Mouse (Mus musculus): ENCODE results near the gene Gm4131. TPM values are rescaled to one million over a fixed set of nuclear protein-coding genes. Genes with fewer than 3 reads are reported as not detected.

Gm4131 gene
- total and polyA plus RNA-seq, 2 experiments from 2014 or later: not detected

DNA sequence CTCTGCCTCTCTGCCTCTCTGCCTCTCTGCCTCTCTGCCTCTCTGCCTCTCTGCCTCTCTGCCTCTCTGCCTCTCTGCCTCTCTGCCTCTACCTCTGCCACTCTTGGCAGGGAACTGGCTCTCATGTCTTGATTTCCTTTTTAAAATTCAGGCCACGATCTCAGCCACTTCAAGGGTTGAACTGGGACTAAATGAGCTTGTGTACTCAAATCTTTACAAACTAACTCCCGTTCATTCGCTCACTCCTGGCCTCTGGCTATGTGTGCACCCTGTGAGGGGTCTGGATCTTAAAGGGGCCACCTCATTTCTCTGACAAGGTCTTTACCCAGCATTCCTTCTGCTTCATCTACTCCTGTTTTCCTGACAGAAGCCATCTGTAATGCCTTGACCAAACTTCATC lies 18.6 kb upstream of the Gm4131 start:
- ATAC-seq (ENCODE audit: insufficient read depth, low read depth): no peak
- no peak overlapping the region for H3K4me2 ChIP-seq (ENCODE audit: low read depth, low read length)
- no peak for DNase-seq (ENCODE audit: low spot score)
- no peaks in the 10 kb centered on the region for H3K27me3 ChIP-seq (ENCODE audit: control insufficient read depth, insufficient read depth, low read length)
- WGBS: 54% methylated on average over 3 of the region's 3 CpGs
- no peaks in the 10 kb centered on the region for H3K9me3 ChIP-seq (replicated peaks; ENCODE audit: control insufficient read depth, low read length)
- no peak overlapping the region for H3K9ac ChIP-seq (replicated peaks; ENCODE audit: low read depth, low read length)
- H3K36me3 ChIP-seq (replicated peaks; ENCODE audit: control insufficient read depth, insufficient read depth, low read length): no peaks in the 10 kb centered on the region
- no peaks in the 10 kb centered on the region for H3K4me1 ChIP-seq (ENCODE audit: control insufficient read depth, insufficient read depth)
- no peak overlapping the region for H3K27ac ChIP-seq (ENCODE audit: low read depth)
- no peak overlapping the region for H3K4me3 ChIP-seq (ENCODE audit: low read depth, low read length)
- TF ChIP-seq CTCF (IDR thresholded peaks at IDR 0.05; ENCODE audit: low read depth) (no peak), EP300 (IDR thresholded peaks at IDR 0.05; ENCODE audit: low read depth) (no peak)

DNA sequence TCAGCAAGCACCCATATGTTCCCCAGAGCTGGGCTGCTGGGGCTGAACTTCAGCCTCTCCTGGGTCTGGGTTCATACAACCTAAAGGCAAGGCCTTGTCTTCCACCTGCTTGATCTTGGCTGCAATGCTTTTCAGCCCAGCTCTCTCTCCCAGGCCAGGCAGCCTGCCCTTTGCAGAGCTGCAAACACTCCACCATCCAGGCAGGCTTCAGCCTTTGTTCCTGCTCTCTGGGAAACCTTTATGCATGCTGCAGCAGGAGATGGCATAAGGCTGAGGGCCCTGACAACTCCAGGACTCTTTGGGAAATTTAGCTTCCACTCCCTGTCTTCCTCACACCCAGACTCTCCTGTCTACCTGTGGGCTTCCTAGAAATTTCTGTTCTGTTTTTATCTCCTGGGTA lies 17.9 kb upstream of the Gm4131 start:
- no peaks in the 10 kb centered on the region for H3K4me1 ChIP-seq (ENCODE audit: control insufficient read depth, insufficient read depth)
- ATAC-seq (ENCODE audit: insufficient read depth, low read depth): no peak

GRCm38 (mm10) chr14:62581768-62582167 lies 15.0 kb upstream of the Gm4131 start:
- 81% methylated on average over 9 of the region's 9 CpGs for WGBS
- no peak for ATAC-seq (ENCODE audit: insufficient read depth, low read depth)

More for the DNA sequence above, 17.9 kb upstream of the Gm4131 start:
- Histone ChIP-seq H3K9ac (replicated peaks; ENCODE audit: low read depth, low read length) (no peak overlapping the region), H3K36me3 (replicated peaks; ENCODE audit: control insufficient read depth, insufficient read depth, low read length) (no peaks in the 10 kb centered on the region), H3K4me2 (ENCODE audit: low read depth, low read length) (no peak overlapping the region), H3K4me3 (ENCODE audit: low read depth, low read length) (no peak overlapping the region), H3K27me3 (ENCODE audit: control insufficient read depth, insufficient read depth, low read length) (no peaks in the 10 kb centered on the region), H3K9me3 (replicated peaks; ENCODE audit: control insufficient read depth, low read length) (no peaks in the 10 kb centered on the region), H3K27ac (ENCODE audit: low read depth) (no peak overlapping the region)
- TF ChIP-seq CTCF (IDR thresholded peaks at IDR 0.05; ENCODE audit: low read depth) (no peak), EP300 (IDR thresholded peaks at IDR 0.05; ENCODE audit: low read depth) (no peak)
- no peak for DNase-seq (ENCODE audit: low spot score)

GRCm38 (mm10) chr14:62580945-62581344 lies 14.2 kb upstream of the Gm4131 start:
- no peaks in the 10 kb centered on the region for H3K9me3 ChIP-seq (replicated peaks; ENCODE audit: control insufficient read depth, low read length)

More at GRCm38 (mm10) chr14:62581768-62582167, 15.0 kb upstream of the Gm4131 start:
- Histone ChIP-seq H3K4me3 (ENCODE audit: low read depth, low read length) (no peak overlapping the region), H3K36me3 (replicated peaks; ENCODE audit: control insufficient read depth, insufficient read depth, low read length) (no peaks in the 10 kb centered on the region), H3K27me3 (ENCODE audit: control insufficient read depth, insufficient read depth, low read length) (no peaks in the 10 kb centered on the region), H3K9ac (replicated peaks; ENCODE audit: low read depth, low read length) (no peak overlapping the region), H3K4me1 (ENCODE audit: control insufficient read depth, insufficient read depth) (no peaks in the 10 kb centered on the region), H3K4me2 (ENCODE audit: low read depth, low read length) (no peak overlapping the region), H3K27ac (ENCODE audit: low read depth) (no peak overlapping the region), H3K9me3 (replicated peaks; ENCODE audit: control insufficient read depth, low read length) (no peaks in the 10 kb centered on the region)
- no peak for DNase-seq (ENCODE audit: low spot score)
- TF ChIP-seq EP300 (IDR thresholded peaks at IDR 0.05; ENCODE audit: low read depth): no peak
- no peak for TF ChIP-seq CTCF (IDR thresholded peaks at IDR 0.05; ENCODE audit: low read depth)

GRCm38 (mm10) chr14:62575862-62576261 lies 9.1 kb upstream of the Gm4131 start:
- no peak overlapping the region for H3K27ac ChIP-seq (ENCODE audit: low read depth)
- no peak overlapping the region for H3K4me2 ChIP-seq (ENCODE audit: low read depth, low read length)
- no peak overlapping the region for H3K4me3 ChIP-seq (ENCODE audit: low read depth, low read length)
- no peak overlapping the region for H3K9ac ChIP-seq (replicated peaks; ENCODE audit: low read depth, low read length)
- H3K9me3 ChIP-seq (replicated peaks; ENCODE audit: control insufficient read depth, low read length): no peaks in the 10 kb centered on the region
- ATAC-seq (ENCODE audit: insufficient read depth, low read depth): no peak
- H3K36me3 ChIP-seq (replicated peaks; ENCODE audit: control insufficient read depth, insufficient read depth, low read length): no peaks in the 10 kb centered on the region
- DNase-seq (ENCODE audit: low spot score): no peak
- TF ChIP-seq EP300 (IDR thresholded peaks at IDR 0.05; ENCODE audit: low read depth): no peak
- no peak for TF ChIP-seq CTCF (IDR thresholded peaks at IDR 0.05; ENCODE audit: low read depth)
- no peaks in the 10 kb centered on the region for H3K27me3 ChIP-seq (ENCODE audit: control insufficient read depth, insufficient read depth, low read length)
- WGBS: 65% methylated on average over 8 of the region's 8 CpGs
- H3K4me1 ChIP-seq (ENCODE audit: control insufficient read depth, insufficient read depth): no peaks in the 10 kb centered on the region

More at GRCm38 (mm10) chr14:62580945-62581344, 14.2 kb upstream of the Gm4131 start:
- Histone ChIP-seq H3K4me2 (ENCODE audit: low read depth, low read length) (no peak overlapping the region), H3K36me3 (replicated peaks; ENCODE audit: control insufficient read depth, insufficient read depth, low read length) (no peaks in the 10 kb centered on the region), H3K27ac (ENCODE audit: low read depth) (no peak overlapping the region), H3K4me1 (ENCODE audit: control insufficient read depth, insufficient read depth) (no peaks in the 10 kb centered on the region), H3K9ac (replicated peaks; ENCODE audit: low read depth, low read length) (no peak overlapping the region), H3K4me3 (ENCODE audit: low read depth, low read length) (no peak overlapping the region), H3K27me3 (ENCODE audit: control insufficient read depth, insufficient read depth, low read length) (no peaks in the 10 kb centered on the region)
- ATAC-seq (ENCODE audit: insufficient read depth, low read depth): peak; percentile 30; the same call in 1 of the 2 replicates
- WGBS: 90% methylated on average over 3 of the region's 3 CpGs
- no peak for DNase-seq (ENCODE audit: low spot score)
- TF ChIP-seq EP300 (IDR thresholded peaks at IDR 0.05; ENCODE audit: low read depth): no peak
- no peak for TF ChIP-seq CTCF (IDR thresholded peaks at IDR 0.05; ENCODE audit: low read depth)

GRCm38 (mm10) chr14:62574906-62575305 lies 8.2 kb upstream of the Gm4131 start:
- ATAC-seq (ENCODE audit: insufficient read depth, low read depth) (no peak), DNase-seq (ENCODE audit: low spot score) (no peak)
- Histone ChIP-seq H3K4me2 (ENCODE audit: low read depth, low read length) (no peak overlapping the region), H3K27ac (ENCODE audit: low read depth) (no peak overlapping the region), H3K9ac (replicated peaks; ENCODE audit: low read depth, low read length) (no peak overlapping the region), H3K4me1 (ENCODE audit: control insufficient read depth, insufficient read depth) (no peaks in the 10 kb centered on the region; the same call in 1 of the 2 replicates), H3K4me3 (ENCODE audit: low read depth, low read length) (no peak overlapping the region), H3K9me3 (replicated peaks; ENCODE audit: control insufficient read depth, low read length) (no peaks in the 10 kb centered on the region), H3K36me3 (replicated peaks; ENCODE audit: control insufficient read depth, insufficient read depth, low read length) (no peaks in the 10 kb centered on the region), H3K27me3 (ENCODE audit: control insufficient read depth, insufficient read depth, low read length) (no peaks in the 10 kb centered on the region)
- TF ChIP-seq CTCF (IDR thresholded peaks at IDR 0.05; ENCODE audit: low read depth): no peak
- TF ChIP-seq EP300 (IDR thresholded peaks at IDR 0.05; ENCODE audit: low read depth): no peak
- 77% methylated on average over 6 of the region's 6 CpGs for WGBS

All from heart, postnatal 0 days (tissue).